Mouse (Mus musculus) MEL (cell line): ENCODE results near the gene Elf3.

Experiments
- BHLHE40 ChIP-seq: IDR thresholded peaks from 2 replicates; pipeline ENCODE4 v1.6.1; 2012; ENCODE audit warnings: low read depth, mild to moderate bottlenecking, inconsistent platforms, low read length, improper control_type of control experiment, borderline replicate concordance
- CTCF ChIP-seq, 3 experiments: IDR thresholded peaks in 2 of 3; conservative IDR thresholded peaks in 1 of 3; 2 replicates each; pipeline ENCODE4 v1.5.1; 2011 to 2012; ENCODE audit warnings: low read length in 3 of 3, low read depth in 2 of 3, mild to moderate bottlenecking in 2 of 3, improper control_type of control experiment in 1 of 3, inconsistent platforms in 1 of 3, mixed read lengths in 1 of 3, moderate library complexity in 1 of 3; ENCODE audit not compliant: control insufficient read depth in 1 of 3, insufficient read depth in 1 of 3, poor library complexity in 1 of 3, severe bottlenecking in 1 of 3
- ELF1 ChIP-seq: IDR thresholded peaks from 2 replicates; pipeline ENCODE4 v1.6.1; 2014; ENCODE audit warnings: low read depth, mild to moderate bottlenecking, inconsistent platforms, low read length, improper control_type of control experiment, moderate library complexity
- MXI1 ChIP-seq: IDR thresholded peaks from 2 replicates; pipeline ENCODE4 v1.6.1; 2011; ENCODE audit warnings: mild to moderate bottlenecking, low read depth, low read length, improper control_type of control experiment
- POLR2AphosphoS2 ChIP-seq: IDR thresholded peaks from 2 replicates; pipeline ENCODE4 v1.6.1; 2011; ENCODE audit warnings: low read length, improper control_type of control experiment
- ZNF384 ChIP-seq: IDR thresholded peaks from 2 replicates; pipeline ENCODE4 v1.6.1; 2012; ENCODE audit warnings: low read depth, mild to moderate bottlenecking, inconsistent platforms, low read length, improper control_type of control experiment

- TF ChIP-seq ZNF384 (no peak), ELF1 (no peak), MXI1 (no peak), CTCF (IDR thresholded peaks at IDR 0.05 in 2 of 3, conservative IDR thresholded peaks at IDR 0.05 in 1 of 3; ENCODE audit: control insufficient read depth in 1 of 3, insufficient read depth in 1 of 3, low read depth in 2 of 3, low read length in 3 of 3, poor library complexity in 1 of 3, severe bottlenecking in 1 of 3) (no peak), BHLHE40 (no peak), POLR2AphosphoS2 (no peak)
Measured at GRCm38 (mm10) chr1:135250706-135251105, 7.7 kb downstream of the Elf3 start.
